Mouse (Mus musculus) erythroblast, embryonic 14.5 days (primary cell): ENCODE measurements around the gene Wnt7b.

Source experiments
- GATA1 ChIP-seq: IDR thresholded peaks from 2 replicates; pipeline ENCODE4 v1.6.1; 2012; ENCODE audit warnings: low read length, inconsistent platforms, mixed read lengths
- TAL1 ChIP-seq: IDR thresholded peaks from 3 replicates; pipeline ENCODE4 v1.6.1; 2012; ENCODE audit warnings: low read length, inconsistent platforms, mixed read lengths

GRCm38 (mm10) chr15:85568402-85568801 lies 13.9 kb downstream of the Wnt7b start:
- TF ChIP-seq GATA1: no peak
- TF ChIP-seq TAL1: no peak
